Mouse (Mus musculus): ENCODE measurements around the gene Tnik.

- TF ChIP-seq POLR2A (IDR thresholded peaks at IDR 0.05; ENCODE audit: control insufficient read depth, extremely low read depth, insufficient read depth, low read length, poor library complexity) = no peak
- TF ChIP-seq CTCF (IDR thresholded peaks at IDR 0.05; ENCODE audit: borderline replicate concordance, control insufficient read depth, extremely low read depth, insufficient read depth, low read length, poor library complexity) = no peak
Measured at GRCm38 (mm10) chr3:28265656-28266055, 2.6 kb downstream of the Tnik start.

All from thymus, adult 2 months (tissue).